Mouse (Mus musculus): ENCODE results near the gene Chd6. TPM values are rescaled to one million over a fixed set of nuclear protein-coding genes. Genes with fewer than 3 reads are reported as not detected.

Gene Chd6
- polyA plus RNA-seq, 1 experiment from 2014 or later = 23.2 TPM

- DNase-seq (ENCODE audit: low read depth, low spot score) = no peak
- in situ Hi-C loops (cut with MboI; ENCODE audit: low pct_unique_long_range_greater_than_20kb) = no loop called here
- POLR2A ChIA-PET = no interaction called here
- no peak for TF ChIP-seq CTCF (IDR thresholded peaks at IDR 0.05)
- CTCF ChIA-PET = interaction anchor here (1.0 to 1.2 kb wide), 2 partner anchors 26 to 38 kb away, joined by 3 read pairs; no protein-coding TSS in a partner anchor
- H3K27me3 ChIP-seq = no peaks in the 10 kb centered on the region
- no peak for ATAC-seq
Measured at GRCm38 (mm10) chr2:160987503-160987902, 121.4 kb downstream of the Chd6 start.

- DNase-seq (ENCODE audit: low read depth, low spot score) = no peak
- no peaks in the 10 kb centered on the region for H3K27me3 ChIP-seq
- no peak for ATAC-seq
- ChIA-PET CTCF (interaction anchor here (2.4 kb wide), 1 partner anchor 10 kb away, joined by 6 read pairs; no protein-coding TSS in a partner anchor), POLR2A (no interaction called here)
- in situ Hi-C loops (cut with MboI; ENCODE audit: low pct_unique_long_range_greater_than_20kb) = no loop called here
- TF ChIP-seq CTCF (IDR thresholded peaks at IDR 0.05) = no peak
Measured at GRCm38 (mm10) chr2:160982636-160983035, 126.2 kb downstream of the Chd6 start.

GRCm38 (mm10) chr2:160981791-160982190 lies 127.1 kb downstream of the Chd6 start:
- ChIA-PET CTCF (interaction anchor here (0.8 to 2.4 kb wide), 4 partner anchors 9 to 27 kb away, joined by 3 to 6 read pairs (median 4); no protein-coding TSS in a partner anchor), POLR2A (no interaction called here)
- no peak for DNase-seq (ENCODE audit: low read depth, low spot score)
- ATAC-seq = no peak
- H3K27me3 ChIP-seq = no peaks in the 10 kb centered on the region
- TF ChIP-seq CTCF (IDR thresholded peaks at IDR 0.05) = no peak
- in situ Hi-C loops (cut with MboI; ENCODE audit: low pct_unique_long_range_greater_than_20kb) = no loop called here

- in situ Hi-C loops (cut with MboI; ENCODE audit: low pct_unique_long_range_greater_than_20kb) = no loop called here
- no peaks in the 10 kb centered on the region for H3K27me3 ChIP-seq
- no peak for ATAC-seq
- TF ChIP-seq CTCF (IDR thresholded peaks at IDR 0.05) = no peak
- POLR2A ChIA-PET = interaction anchor here (0.6 kb wide), 1 partner anchor 24 kb away, joined by 3 read pairs; no protein-coding TSS in a partner anchor
- CTCF ChIA-PET = interaction anchor here (0.9 to 1.4 kb wide), 2 partner anchors 13 to 15 kb away, joined by 3 read pairs; no protein-coding TSS in a partner anchor
- no peak for DNase-seq (ENCODE audit: low read depth, low spot score)
Measured at GRCm38 (mm10) chr2:160978651-160979050, 130.2 kb downstream of the Chd6 start.

GRCm38 (mm10) chr2:160977248-160977647 lies 131.6 kb downstream of the Chd6 start:
- CTCF ChIA-PET = interaction anchor here (2.2 kb wide), 1 partner anchor 12 kb away, joined by 4 read pairs; no protein-coding TSS in a partner anchor
- in situ Hi-C loops (cut with MboI; ENCODE audit: low pct_unique_long_range_greater_than_20kb) = no loop called here
- TF ChIP-seq CTCF (IDR thresholded peaks at IDR 0.05) = no peak
- ATAC-seq (no peak), DNase-seq (ENCODE audit: low read depth, low spot score) (no peak)
- no peaks in the 10 kb centered on the region for H3K27me3 ChIP-seq
- POLR2A ChIA-PET = no interaction called here

- ChIA-PET CTCF (no interaction called here), POLR2A (no interaction called here)
- DNase-seq (ENCODE audit: low read depth, low spot score) (no peak), ATAC-seq (no peak)
- H3K27me3 ChIP-seq = no peaks in the 10 kb centered on the region
- TF ChIP-seq CTCF (IDR thresholded peaks at IDR 0.05) = no peak
- in situ Hi-C loops (cut with MboI; ENCODE audit: low pct_unique_long_range_greater_than_20kb) = no loop called here
Measured at GRCm38 (mm10) chr2:160973648-160974215, 135.1 kb downstream of the Chd6 start.

GRCm38 (mm10) chr2:160972103-160972792 lies 136.6 kb downstream of the Chd6 start:
- CTCF ChIA-PET = interaction anchor here (0.6 to 1.2 kb wide), 2 partner anchors 10 to 37 kb away, joined by 3 read pairs; no protein-coding TSS in a partner anchor
- in situ Hi-C loops (cut with MboI; ENCODE audit: low pct_unique_long_range_greater_than_20kb) = no loop called here
- DNase-seq (ENCODE audit: low read depth, low spot score) (no peak), ATAC-seq (no peak)
- no peaks in the 10 kb centered on the region for H3K27me3 ChIP-seq
- POLR2A ChIA-PET = no interaction called here
- TF ChIP-seq CTCF (IDR thresholded peaks at IDR 0.05) = no peak

GRCm38 (mm10) chr2:160962149-160962548 lies 146.7 kb downstream of the Chd6 start:
- ATAC-seq = no peak
- no peak for TF ChIP-seq CTCF (IDR thresholded peaks at IDR 0.05)
- in situ Hi-C loops (cut with MboI; ENCODE audit: low pct_unique_long_range_greater_than_20kb) = no loop called here
- DNase-seq (ENCODE audit: low read depth, low spot score) = no peak
- ChIA-PET POLR2A (interaction anchor here (1.0 kb wide), 2 partner anchors 16 to 24 kb away, joined by 3 read pairs; no protein-coding TSS in a partner anchor), CTCF (interaction anchor here (0.7 to 1.2 kb wide), 2 partner anchors 10 to 26 kb away, joined by 3 read pairs; no protein-coding TSS in a partner anchor)
- H3K27me3 ChIP-seq = no peaks in the 10 kb centered on the region

GRCm38 (mm10) chr2:160960956-160961646 lies 147.8 kb downstream of the Chd6 start:
- no peak for DNase-seq (ENCODE audit: low read depth, low spot score)
- ChIA-PET CTCF (interaction anchor here (1.2 kb wide), 1 partner anchor 27 kb away, joined by 3 read pairs; no protein-coding TSS in a partner anchor), POLR2A (no interaction called here)
- no peaks in the 10 kb centered on the region for H3K27me3 ChIP-seq
- ATAC-seq = no peak
- no peak for TF ChIP-seq CTCF (IDR thresholded peaks at IDR 0.05)
- in situ Hi-C loops (cut with MboI; ENCODE audit: low pct_unique_long_range_greater_than_20kb) = no loop called here

GRCm38 (mm10) chr2:160959901-160960300 lies 149.0 kb downstream of the Chd6 start:
- no peak for DNase-seq (ENCODE audit: low read depth, low spot score)
- no peak for TF ChIP-seq CTCF (IDR thresholded peaks at IDR 0.05)
- H3K27me3 ChIP-seq = no peaks in the 10 kb centered on the region
- in situ Hi-C loops (cut with MboI; ENCODE audit: low pct_unique_long_range_greater_than_20kb) = no loop called here
- no peak for ATAC-seq
- ChIA-PET POLR2A (no interaction called here), CTCF (no interaction called here)

Data from Patski (cell line).